Mouse (Mus musculus): ENCODE data around the gene Taf10.
"Not testable (repeated sequence)": the region's sequence is repeated elsewhere in the genome, so short reads cannot be mapped to it uniquely, and the experiment has no call there.

The Taf10 gene

GRCm38 (mm10) chr7:105751491-105752433, 7.6 kb upstream of the Taf10 start, which contains the start of gene Tpp1:
Gene Tpp1, minus strand, starts transcription at chr7:105752235.
- DNase-seq = peak; percentile 87 to 92

DNA sequence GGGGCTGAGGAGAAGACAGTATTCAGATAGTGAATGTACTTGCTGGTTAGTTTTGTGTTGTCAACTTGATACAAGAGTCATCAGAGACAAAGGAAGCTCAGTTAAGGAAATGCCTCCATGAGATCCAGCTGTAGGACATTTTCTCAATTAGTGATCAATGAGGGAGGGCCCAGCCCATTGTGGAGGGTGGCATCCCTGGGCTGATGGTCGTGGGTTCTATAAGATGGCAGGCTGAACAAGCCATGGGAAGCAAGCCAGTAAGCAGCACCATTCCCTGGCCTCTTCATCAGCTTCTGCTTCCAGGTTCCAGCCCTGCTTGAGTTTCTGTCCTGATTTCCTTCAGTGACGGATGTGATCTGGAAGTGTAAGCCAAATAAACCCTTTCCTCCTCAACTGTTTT, 3.6 kb upstream of the Taf10 start:
- DNase-seq = no peak

GRCm38 (mm10) chr7:105743246-105743925, 775 bp downstream of the Taf10 start:
- not testable (repeated sequence) for DNase-seq

DNA sequence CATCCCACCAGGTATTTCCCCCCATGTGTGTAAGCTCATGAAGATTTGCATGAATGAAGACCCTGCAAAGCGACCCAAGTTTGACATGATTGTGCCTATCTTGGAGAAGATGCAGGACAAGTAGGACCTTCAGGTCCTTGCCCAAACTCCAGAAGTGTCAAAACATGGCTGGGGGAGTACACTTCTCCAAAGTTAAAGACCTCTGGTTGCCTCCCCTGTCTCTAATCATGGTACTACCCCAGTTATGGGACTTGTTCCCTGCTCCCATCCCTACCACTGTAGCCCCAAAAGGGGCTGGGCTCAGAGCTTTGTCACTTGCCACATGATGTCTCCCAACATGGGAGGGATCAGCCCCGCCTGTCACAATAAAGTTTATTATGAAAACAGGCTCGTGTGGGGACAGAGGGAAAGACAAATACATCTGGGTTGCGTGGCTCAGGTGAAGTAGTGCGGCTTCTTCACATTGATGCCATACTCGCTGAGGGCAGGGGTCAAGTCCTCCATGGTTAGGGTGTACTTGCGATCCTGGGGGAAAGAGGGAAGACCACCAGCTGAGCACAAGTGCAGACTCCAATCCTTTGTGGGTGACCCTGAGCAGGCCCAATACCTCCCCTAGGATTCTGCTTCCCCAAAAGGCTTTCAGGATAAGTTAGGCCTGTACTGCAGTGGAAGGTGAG, 1.5 kb downstream of the Taf10 start:
- not testable (repeated sequence) for DNase-seq

- no peak for DNase-seq
Observed at GRCm38 (mm10) chr7:105741978-105742377, 2.2 kb downstream of the Taf10 start.

DNA sequence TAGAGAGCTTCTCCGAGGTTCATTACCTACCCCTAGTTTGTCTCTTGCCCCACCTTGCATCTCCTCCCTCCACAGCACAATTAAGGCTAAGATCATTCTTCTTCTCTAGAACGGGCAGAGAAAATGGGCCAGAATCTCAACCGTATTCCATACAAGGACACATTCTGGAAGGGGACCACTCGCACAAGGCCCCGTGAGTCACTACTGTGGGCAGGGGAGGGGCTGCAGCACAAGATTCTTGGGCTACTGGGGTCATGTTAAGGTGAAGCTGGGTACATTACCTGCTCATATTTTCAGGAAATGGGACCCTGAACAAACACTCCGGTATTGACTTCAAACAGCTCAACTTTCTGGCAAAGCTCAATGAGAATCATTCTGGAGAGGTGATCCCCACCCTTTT, 3.3 kb downstream of the Taf10 start:
- DNase-seq = no peak

- DNase-seq = no peak
Observed at GRCm38 (mm10) chr7:105740089-105740795, 3.9 kb downstream of the Taf10 start.

DNA sequence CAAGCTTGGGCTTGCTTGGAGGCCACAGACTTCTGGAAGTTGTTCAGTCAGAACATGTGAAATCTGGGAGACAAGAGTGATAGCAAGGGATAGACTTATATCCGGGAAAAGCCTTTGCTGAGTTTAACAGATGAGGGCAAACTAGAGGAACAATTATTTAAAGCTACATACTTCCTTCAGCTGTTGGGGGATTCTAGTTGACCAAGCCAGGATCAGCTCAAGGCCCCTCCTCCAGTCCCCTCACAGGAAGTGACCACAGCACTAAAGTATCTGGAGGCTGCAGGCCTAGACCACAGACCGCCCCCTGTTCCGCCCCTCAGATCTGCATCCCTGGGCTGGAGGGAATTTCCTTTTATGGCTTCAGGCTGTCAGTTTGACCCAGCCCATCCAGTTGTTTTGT, 5.2 kb downstream of the Taf10 start:
- no peak for DNase-seq

DNA sequence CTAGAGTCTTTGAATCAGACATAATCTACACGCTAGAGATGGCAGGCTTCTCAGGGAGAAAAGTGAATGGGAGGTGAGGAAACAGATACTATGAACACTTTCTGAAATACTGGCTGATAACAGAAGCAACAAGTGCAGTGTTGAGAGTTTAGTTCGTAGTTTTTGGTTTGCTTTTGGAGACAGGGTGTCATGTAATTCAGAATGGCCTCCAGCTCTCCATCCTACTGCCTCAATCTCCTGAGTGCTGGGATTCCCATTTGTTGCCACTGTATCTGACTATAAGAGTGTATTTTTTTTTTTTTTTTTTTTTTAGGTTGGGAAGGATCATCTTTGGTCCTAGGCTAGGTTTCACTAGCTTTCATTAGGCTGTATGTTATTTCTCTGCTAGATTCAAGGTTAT, 5.9 kb downstream of the Taf10 start:
- no peak for DNase-seq

DNA sequence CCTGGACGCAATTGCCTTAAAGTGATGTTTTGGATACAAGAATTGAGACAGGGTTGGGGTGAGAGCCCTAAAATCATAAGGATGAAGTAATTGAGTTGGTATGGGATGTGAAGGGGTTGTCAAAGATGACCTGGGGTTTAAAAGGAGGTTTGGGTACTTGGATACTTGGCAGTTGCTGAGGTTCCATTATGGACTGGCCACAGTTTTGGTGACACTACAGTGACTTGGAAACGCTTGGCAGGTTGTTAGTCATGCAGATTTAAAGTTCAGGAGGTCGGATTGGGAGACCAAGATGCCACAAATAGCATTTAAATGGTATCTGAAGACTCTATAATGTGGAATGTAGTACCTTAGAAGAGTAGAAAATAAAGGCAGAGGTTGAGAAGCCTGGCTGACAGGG, 6.5 kb downstream of the Taf10 start:
- DNase-seq = no peak

GRCm38 (mm10) chr7:105736911-105737521, 7.1 kb downstream of the Taf10 start, which contains the start of gene Rrp8:
Gene Rrp8, minus strand, starts transcription at chr7:105737385.
- DNase-seq = peak; percentile 35 to 39

- DNase-seq = peak; percentile 93
Observed at GRCm38 (mm10) chr7:105736264-105736901, 7.8 kb downstream of the Taf10 start, which contains the start of gene Ilk. Gene Ilk, plus strand, starts transcription at chr7:105736592.

GRCm38 (mm10) chr7:105735464-105735863, 8.7 kb downstream of the Taf10 start:
- not testable (repeated sequence) for DNase-seq

DNA sequence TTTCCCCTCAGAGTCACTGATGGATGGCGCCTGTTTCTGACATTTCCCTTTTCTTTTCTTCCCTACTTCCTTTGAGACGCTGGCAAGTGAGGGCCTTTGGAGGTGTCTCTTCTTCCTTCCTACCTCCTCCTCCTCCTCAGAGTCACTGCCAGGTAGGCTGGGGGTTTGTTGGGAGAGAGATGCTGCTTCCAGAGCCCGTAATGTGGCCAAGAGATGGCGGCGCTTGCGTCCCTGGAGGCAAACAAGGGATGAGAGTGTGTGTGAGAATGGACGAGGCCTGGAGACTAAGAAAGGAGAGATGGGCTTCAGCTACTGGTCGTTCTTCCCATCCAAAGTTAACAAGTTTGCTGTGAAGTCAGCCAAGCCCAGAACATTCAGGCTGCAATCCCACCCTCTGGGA, 9.3 kb downstream of the Taf10 start:
- DNase-seq = no peak

- no peak for DNase-seq
Observed at GRCm38 (mm10) chr7:105733836-105734235, 10.3 kb downstream of the Taf10 start.

GRCm38 (mm10) chr7:105728701-105729428, 15.3 kb downstream of the Taf10 start:
- no peak for DNase-seq

DNA sequence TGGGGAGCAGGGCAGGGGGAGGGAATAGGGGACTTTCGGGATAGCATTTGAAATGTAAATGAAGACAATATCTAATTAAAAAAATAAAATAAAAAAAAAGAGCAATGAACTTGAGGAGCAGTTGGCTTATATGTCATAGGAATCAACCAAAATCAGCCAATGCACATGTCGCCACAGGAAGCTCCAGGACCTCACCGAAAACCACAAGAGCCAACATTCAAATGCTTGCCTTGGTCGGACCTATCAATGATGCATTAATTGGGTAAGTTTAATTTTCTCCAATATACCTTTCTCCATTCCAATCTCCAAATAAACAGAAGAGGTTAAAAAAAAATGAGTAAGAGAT, 17.2 kb downstream of the Taf10 start:
- no peak for DNase-seq

- DNase-seq = peak in 1 of 2 experiments; percentile 59
Observed at GRCm38 (mm10) chr7:105726144-105726979, 17.8 kb downstream of the Taf10 start.

DNA sequence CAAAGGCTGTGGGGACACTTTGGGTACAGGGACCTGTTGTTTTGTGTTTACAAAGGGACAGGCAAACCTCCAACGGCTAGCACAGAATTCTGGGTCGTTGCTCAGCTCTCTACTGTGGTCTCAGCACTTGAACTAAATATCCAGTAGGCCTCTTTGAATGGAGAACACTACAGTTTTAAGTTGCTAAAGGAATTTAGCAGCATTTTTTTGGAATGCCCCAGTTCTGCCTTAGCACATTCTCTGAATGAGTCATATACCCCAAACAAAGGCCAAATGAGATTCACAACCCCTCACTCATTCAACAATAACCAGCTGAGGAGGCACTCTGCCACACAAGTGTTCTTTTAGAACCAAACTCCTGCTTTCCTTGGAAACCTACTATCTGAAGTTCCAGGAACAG, 22.2 kb downstream of the Taf10 start:
- DNase-seq = no peak

GRCm38 (mm10) chr7:105715366-105715765, 28.8 kb downstream of the Taf10 start:
- no peak for DNase-seq
